Mouse (Mus musculus) left cerebral cortex, postnatal 4 days (tissue): ENCODE results near the gene Syvn1. TPM values are rescaled to one million over a fixed set of nuclear protein-coding genes. Genes with fewer than 3 reads are reported as not detected.

Experiments
- microRNA-seq: library from miRNA; unstranded; fragments of <30 nt; microRNA quantifications from one replicate; pipeline ENCODE4 v1.2.0, GENCODE M21; 2022
- total RNA-seq, 2 experiments: library from RNA; stranded (reverse); gene quantifications; 2 replicates each; pipeline ENCODE4 v1.2.3; 2021

Syvn1 gene
- total RNA-seq, 2 experiments from 2014 or later = 38.6 to 39.4 TPM

Small RNA genes lying within 50 kb of the gene (microRNA-seq; reads per million reads assigned to microRNA genes)
- 2.7 reads per million for gene Mir6988

Other genes starting within 250 kb of the Syvn1 start
- 10 to 100 TPM; 12.1 to 13.4 TPM for gene Frmd8, start 171.3 kb upstream of the Syvn1 start, total RNA-seq
- gene Slc25a45, start 168.8 kb upstream of the Syvn1 start, total RNA-seq = 1 to 10 TPM; 1.4 to 2.0 TPM
- 10 to 100 TPM; 10.2 to 11.7 TPM for gene Tigd3, start 152.4 kb upstream of the Syvn1 start, total RNA-seq
- 10 to 100 TPM; 76.1 to 84.1 TPM for gene Dpf2, start 133.6 kb upstream of the Syvn1 start, total RNA-seq
- 10 to 100 TPM; 11.2 to 14.2 TPM for gene Cdc42ep2, start 121.8 kb upstream of the Syvn1 start, total RNA-seq
- 10 to 100 TPM; 14.3 to 16.4 TPM for gene Pola2, start 82.4 kb upstream of the Syvn1 start, total RNA-seq
- gene Slc22a20, start 60.4 kb upstream of the Syvn1 start, total RNA-seq = not detected
- gene Capn1, start 30.7 kb upstream of the Syvn1 start, total RNA-seq = 10 to 100 TPM; 12.1 to 14.2 TPM
- 10 to 100 TPM; 41.2 to 41.4 TPM for gene Mrpl49, start 11.2 kb downstream of the Syvn1 start, total RNA-seq
- gene Fau, start 11.3 kb downstream of the Syvn1 start, total RNA-seq = 100 to 1,000 TPM; 874 to 875 TPM
- gene Znhit2, start 14.6 kb downstream of the Syvn1 start, total RNA-seq = 10 to 100 TPM; 25.1 to 27.5 TPM
- gene Tm7sf2, start 21.8 kb downstream of the Syvn1 start, total RNA-seq = 10 to 100 TPM; 69.0 to 71.2 TPM
- 10 to 100 TPM; 96.6 to 96.8 TPM for gene Vps51, start 30.7 kb downstream of the Syvn1 start, total RNA-seq
- not detected for gene Tmem262, start 33.5 kb downstream of the Syvn1 start, total RNA-seq
- gene Gm28374, start 35.7 kb downstream of the Syvn1 start, total RNA-seq = 1 to 10 TPM; 1.1 TPM
- gene Zfpl1, start 38.4 kb downstream of the Syvn1 start, total RNA-seq = 10 to 100 TPM; 50.9 to 51.5 TPM
- gene Cdca5, start 38.4 kb downstream of the Syvn1 start, total RNA-seq = 1 to 10 TPM; 1.5 to 3.0 TPM
- not detected for gene AC131692.1, start 47.8 kb downstream of the Syvn1 start, total RNA-seq
- gene Naaladl1, start 59.2 kb downstream of the Syvn1 start, total RNA-seq = under 1 TPM; 0.14 to 0.32 TPM
- 10 to 100 TPM; 25.4 to 25.9 TPM for gene Sac3d1, start 72.1 kb downstream of the Syvn1 start, total RNA-seq
- gene Snx15, start 81.7 kb downstream of the Syvn1 start, total RNA-seq = 10 to 100 TPM; 36.0 to 41.2 TPM
- gene Batf2, start 94.4 kb downstream of the Syvn1 start, total RNA-seq = not detected
- 10 to 100 TPM; 54.3 to 62.5 TPM for gene Arl2, start 95.0 kb downstream of the Syvn1 start, total RNA-seq
- not detected for gene Majin, start 137.8 kb downstream of the Syvn1 start, total RNA-seq
- gene Gpha2, start 179.8 kb downstream of the Syvn1 start, total RNA-seq = not detected
- gene Ppp2r5b, start 189.3 kb downstream of the Syvn1 start, total RNA-seq = 100 to 1,000 TPM; 189 to 193 TPM
- gene Atg2a, start 195.1 kb downstream of the Syvn1 start, total RNA-seq = 10 to 100 TPM; 29.3 to 29.7 TPM
- gene Ehd1, start 230.1 kb downstream of the Syvn1 start, total RNA-seq = 10 to 100 TPM; 87.1 to 87.7 TPM